Mouse (Mus musculus): ENCODE results near the gene Fsd1l.

DNA sequence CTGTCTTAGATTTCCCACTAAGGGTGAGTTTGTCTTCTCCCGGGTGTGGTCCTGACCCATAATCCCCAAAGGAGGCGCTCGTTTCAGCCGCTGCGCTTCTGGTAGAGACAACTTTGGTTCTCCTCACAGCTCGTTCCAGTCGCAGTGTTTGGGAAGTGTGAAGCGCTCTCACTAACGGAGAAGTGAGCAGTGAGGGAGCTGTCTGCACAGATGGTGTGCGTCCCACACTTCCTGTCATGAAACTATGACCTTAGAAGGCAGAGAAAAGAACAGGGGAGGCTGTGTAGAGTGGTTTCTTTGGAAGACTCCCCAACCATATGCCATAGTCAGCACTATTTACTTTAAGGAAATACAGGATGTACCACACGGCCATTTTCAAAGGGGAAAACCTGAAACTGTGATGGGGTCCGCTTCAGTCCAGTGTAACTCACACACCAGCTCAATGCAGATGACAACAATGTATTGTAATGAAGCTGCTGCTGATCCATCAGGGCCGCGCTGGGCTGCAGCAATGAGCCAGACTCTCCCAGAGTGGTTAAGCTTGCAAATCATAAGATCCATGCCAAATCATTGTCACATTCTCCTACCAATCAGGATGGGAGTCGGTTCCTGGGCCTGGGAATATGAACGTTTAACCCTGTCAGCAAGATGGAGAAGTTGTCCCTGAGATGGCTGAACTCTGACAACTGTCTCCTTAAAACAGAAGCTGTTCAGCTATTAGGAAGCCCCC is 119.3 kb downstream of the Fsd1l start:
- TF ChIP-seq CTCF (IDR thresholded peaks at IDR 0.05; ENCODE audit: borderline replicate concordance, insufficient read depth, low read length) = no peak
- no peak for TF ChIP-seq POLR2A (IDR thresholded peaks at IDR 0.05; ENCODE audit: low read depth, low read length)
